Mouse (Mus musculus) midbrain, embryonic 11.5 days (tissue): ENCODE measurements around the gene Fut11. TPM values are rescaled to one million over a fixed set of nuclear protein-coding genes. Genes with fewer than 3 reads are reported as not detected.

Experiments
- ATAC-seq: fragments of 200-750 bp; cut with Nextera tagmentation; 2 replicates; pipeline ENCODE4 v1.8.0; 2017; ENCODE audit warnings: moderate TSS enrichment, moderate library complexity; ENCODE audit not compliant: low FRiP score
- DNase-seq: peaks from one replicate; pipeline ENCODE4 v3.0.0; 2015; ENCODE audit warnings: low spot score; ENCODE audit errors: missing footprints
- H3K27ac ChIP-seq: fragments of 300-500 bp; sonication (generic); 2 replicates; pipeline ENCODE4 v1.5.1; 2014; ENCODE audit warnings: low read depth, low read length
- H3K27me3 ChIP-seq: fragments of 300-500 bp; sonication (generic); 2 replicates; pipeline ENCODE4 v1.6.1; 2014; ENCODE audit warnings: mild to moderate bottlenecking, low read length, moderate library complexity, mixed read lengths; ENCODE audit not compliant: control insufficient read depth, insufficient read depth
- H3K36me3 ChIP-seq: fragments of 300-500 bp; sonication (generic); 2 replicates; pipeline ENCODE4 v1.6.1; 2014; ENCODE audit warnings: mild to moderate bottlenecking, low read length, moderate library complexity, mixed read lengths; ENCODE audit not compliant: control insufficient read depth, insufficient read depth
- H3K4me1 ChIP-seq: fragments of 300-500 bp; sonication (generic); 2 replicates; pipeline ENCODE4 v1.6.1; 2014; ENCODE audit warnings: low read length; ENCODE audit not compliant: control insufficient read depth, insufficient read depth
- H3K4me2 ChIP-seq: fragments of 300-500 bp; sonication (generic); 2 replicates; pipeline ENCODE4 v1.6.1; 2014; ENCODE audit warnings: mild to moderate bottlenecking, moderate library complexity
- H3K4me3 ChIP-seq: fragments of 300-500 bp; sonication (generic); 2 replicates; pipeline ENCODE4 v1.5.1; 2014; ENCODE audit warnings: low read depth, low read length
- H3K9ac ChIP-seq: fragments of 300-500 bp; sonication (generic); 2 replicates; pipeline ENCODE4 v1.6.1; 2014; ENCODE audit warnings: low read length
- H3K9me3 ChIP-seq: fragments of 300-500 bp; sonication (generic); 2 replicates; pipeline ENCODE4 v1.6.1; 2016; ENCODE audit warnings: low read length; ENCODE audit not compliant: control insufficient read depth
- WGBS: fragments of 180-500 bp; shearing (Covaris S2); extraction: QIAGEN DNeasy Blood & Tissue Kit; methylation state at CpG from one replicate; pipeline ENCODE4 v1.1.7; 2014; 5-methylcytosine and 5-hydroxymethylcytosine counted together
- polyA plus RNA-seq: library from polyadenylated mRNA; unstranded; fragments of >200 nt; fragmentation: Nextera tagmentation; extraction: Ambion mirVana; gene quantifications from 2 replicates; pipeline ENCODE4 v1.2.1, GENCODE M21; 2014

The Fut11 gene
- polyA plus RNA-seq, 1 experiment from 2014 or later: 20.7 TPM

- ATAC-seq: no peak
- H3K4me1 ChIP-seq: peaks cover 9% of the 10 kb centered on the region; the same call in 1 of the 2 replicates
- no peak overlapping the region for H3K4me3 ChIP-seq
- H3K27ac ChIP-seq: no peak overlapping the region
- no peak overlapping the region for H3K4me2 ChIP-seq
- WGBS: 82% methylated on average over 6 of the region's 6 CpGs
- H3K9me3 ChIP-seq: no peaks in the 10 kb centered on the region
- no peak overlapping the region for H3K9ac ChIP-seq
- H3K27me3 ChIP-seq: peaks cover 6% of the 10 kb centered on the region; the same call in 1 of the 2 replicates
- H3K36me3 ChIP-seq: no peaks in the 10 kb centered on the region
- DNase-seq: no peak
These were observed 35.9 kb upstream of the Fut11 start for GRCm38 (mm10) chr14:20658902-20659301.

DNA sequence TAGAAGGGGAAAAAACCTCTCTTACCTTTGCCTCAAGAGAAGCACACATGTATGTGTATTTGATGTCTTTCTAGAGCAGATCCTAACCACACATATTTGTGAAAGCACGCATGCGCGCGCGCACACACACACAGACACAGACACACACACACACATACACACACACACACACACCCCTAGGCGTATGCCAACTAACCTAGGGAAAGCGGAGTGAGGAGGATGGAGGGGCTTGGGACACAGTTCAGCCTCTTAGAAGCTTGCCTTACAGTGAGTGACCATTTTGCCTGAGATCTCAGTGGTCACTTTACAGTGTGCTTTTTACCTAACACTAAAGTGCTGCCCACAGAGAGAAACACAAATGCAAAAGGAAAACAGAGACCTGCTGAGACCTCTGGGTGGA is 35.1 kb upstream of the Fut11 start:
- no peak overlapping the region for H3K4me2 ChIP-seq
- H3K4me3 ChIP-seq: no peak overlapping the region
- H3K27ac ChIP-seq: no peak overlapping the region
- H3K36me3 ChIP-seq: no peaks in the 10 kb centered on the region
- no peaks in the 10 kb centered on the region for H3K9me3 ChIP-seq
- no peak overlapping the region for H3K9ac ChIP-seq
- no peak for DNase-seq
- WGBS: 94% methylated on average over 7 of the region's 7 CpGs
- H3K4me1 ChIP-seq: peaks cover 9% of the 10 kb centered on the region; the same call in 1 of the 2 replicates
- peaks cover 6% of the 10 kb centered on the region; the same call in 1 of the 2 replicates for H3K27me3 ChIP-seq
- ATAC-seq: no peak

GRCm38 (mm10) chr14:20660827-20661660 is 33.7 kb upstream of the Fut11 start:
- peak; percentile 97 for DNase-seq
- under 1% methylated on average over 52 of the region's 52 CpGs for WGBS
- 0 out of 2 replicates have a peak overlapping the region, but pooled peaks have one; percentile 25 for H3K27ac ChIP-seq

DNA sequence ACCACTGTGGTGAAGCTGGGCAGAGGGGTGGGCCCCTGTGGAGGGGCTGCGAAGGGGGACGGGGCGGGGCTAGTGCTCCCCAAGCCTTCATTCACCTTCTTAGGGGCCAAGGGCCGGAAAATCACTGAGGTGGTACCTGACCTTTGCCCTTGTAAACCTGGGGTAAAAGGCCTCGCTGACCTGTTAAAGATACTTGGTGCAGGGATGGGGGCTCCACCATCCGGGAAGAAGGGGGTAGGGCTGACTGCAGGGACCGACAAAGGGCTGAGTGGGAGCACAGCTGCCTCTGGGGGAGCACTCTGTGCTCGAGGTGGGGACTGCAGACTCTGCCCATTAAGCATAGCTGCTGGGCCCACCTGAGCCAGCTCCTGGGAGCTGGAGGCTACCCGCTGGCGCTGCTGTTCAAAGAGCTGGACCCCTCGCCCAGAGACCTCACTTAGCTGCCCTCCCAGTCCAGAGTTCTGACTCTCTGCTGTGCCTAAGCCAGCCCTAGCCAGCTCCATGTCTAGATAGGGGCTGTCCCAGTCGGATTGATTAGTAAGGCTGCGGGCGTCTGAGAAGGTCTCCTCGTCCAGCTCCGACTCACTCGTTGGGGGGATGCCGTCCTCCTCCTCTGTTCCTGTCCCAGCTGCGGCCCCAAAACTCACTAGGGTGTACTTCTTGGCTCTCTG is 33.0 kb upstream of the Fut11 start:
- H3K9ac ChIP-seq: peak overlapping the region; percentile 77
- no peaks in the 10 kb centered on the region for H3K36me3 ChIP-seq
- H3K27ac ChIP-seq: no peak overlapping the region
- WGBS: 7% methylated on average over 19 of the region's 19 CpGs
- peaks cover 6% of the 10 kb centered on the region; the same call in 1 of the 2 replicates for H3K27me3 ChIP-seq
- peak; percentile 89 for DNase-seq
- no peaks in the 10 kb centered on the region for H3K9me3 ChIP-seq
- ATAC-seq: peak; percentile 57
- H3K4me2 ChIP-seq: peak overlapping the region; percentile 94
- H3K4me1 ChIP-seq: peaks cover 9% of the 10 kb centered on the region; the same call in 1 of the 2 replicates
- peak overlapping the region; percentile 56 for H3K4me3 ChIP-seq

More at GRCm38 (mm10) chr14:20660827-20661660, 33.7 kb upstream of the Fut11 start:
- Histone ChIP-seq H3K4me1 (peaks cover 9% of the 10 kb centered on the region; the same call in 1 of the 2 replicates), H3K36me3 (no peaks in the 10 kb centered on the region), H3K9me3 (no peaks in the 10 kb centered on the region), H3K27me3 (peaks cover 6% of the 10 kb centered on the region; the same call in 1 of the 2 replicates), H3K4me3 (peak overlapping the region; percentile 56), H3K4me2 (peak overlapping the region; percentile 94), H3K9ac (peak overlapping the region; percentile 77)
- peak; percentile 87 for ATAC-seq

GRCm38 (mm10) chr14:20662740-20663139 is 32.0 kb upstream of the Fut11 start:
- ATAC-seq: no peak
- DNase-seq: no peak
- H3K4me3 ChIP-seq: no peak overlapping the region
- WGBS: 89% methylated on average over 3 of the region's 3 CpGs
- peaks cover 6% of the 10 kb centered on the region; the same call in 1 of the 2 replicates for H3K27me3 ChIP-seq
- H3K27ac ChIP-seq: no peak overlapping the region
- H3K4me1 ChIP-seq: peaks cover 9% of the 10 kb centered on the region; the same call in 1 of the 2 replicates
- H3K9ac ChIP-seq: no peak overlapping the region
- H3K9me3 ChIP-seq: no peaks in the 10 kb centered on the region
- no peaks in the 10 kb centered on the region for H3K36me3 ChIP-seq
- no peak overlapping the region for H3K4me2 ChIP-seq

GRCm38 (mm10) chr14:20663601-20664000 is 31.2 kb upstream of the Fut11 start:
- peaks cover 6% of the 10 kb centered on the region; the same call in 1 of the 2 replicates for H3K27me3 ChIP-seq
- 57% methylated on average over 2 of the region's 2 CpGs for WGBS
- H3K4me1 ChIP-seq: peaks cover 9% of the 10 kb centered on the region; the same call in 1 of the 2 replicates
- no peak overlapping the region for H3K27ac ChIP-seq
- H3K9ac ChIP-seq: no peak overlapping the region
- H3K4me2 ChIP-seq: no peak overlapping the region
- DNase-seq (no peak), ATAC-seq (no peak)
- no peaks in the 10 kb centered on the region for H3K36me3 ChIP-seq
- no peaks in the 10 kb centered on the region for H3K9me3 ChIP-seq
- no peak overlapping the region for H3K4me3 ChIP-seq

- Histone ChIP-seq H3K36me3 (no peaks in the 10 kb centered on the region), H3K27me3 (peaks cover 6% of the 10 kb centered on the region; the same call in 1 of the 2 replicates), H3K4me3 (no peak overlapping the region), H3K9me3 (no peaks in the 10 kb centered on the region), H3K9ac (no peak overlapping the region), H3K27ac (no peak overlapping the region), H3K4me2 (no peak overlapping the region), H3K4me1 (peaks cover 9% of the 10 kb centered on the region; the same call in 1 of the 2 replicates)
- ATAC-seq: no peak
- WGBS: 63% methylated on average over 3 of the region's 3 CpGs
- no peak for DNase-seq
These were observed 30.3 kb upstream of the Fut11 start for GRCm38 (mm10) chr14:20664436-20664835.

- ATAC-seq (no peak), DNase-seq (no peak)
- Histone ChIP-seq H3K4me1 (no peaks in the 10 kb centered on the region), H3K36me3 (no peaks in the 10 kb centered on the region), H3K9ac (no peak overlapping the region), H3K4me3 (no peak overlapping the region), H3K27ac (no peak overlapping the region), H3K4me2 (no peak overlapping the region), H3K9me3 (no peaks in the 10 kb centered on the region), H3K27me3 (no peaks in the 10 kb centered on the region)
- 67% methylated on average over 1 of the region's 1 CpGs for WGBS
These were observed 27.3 kb upstream of the Fut11 start for GRCm38 (mm10) chr14:20667469-20667868.
